In genomic region chr11:117116350-117117303, GRCm38 (mm10) we compare ENCODE assay signal across 8 mouse cellular contexts. TPM values are rescaled to one million over a fixed set of nuclear protein-coding genes. Genes with fewer than 3 reads are reported as not detected.
DNase-seq lines count a peak whose midpoint lies in the region; ATAC-seq and TF ChIP-seq lines count a peak whose summit lies in the region.

No protein-coding gene starts in this region.

- no peak for TF ChIP-seq CTCF in gastrocnemius, adult 2 months (IDR thresholded peaks at IDR 0.05)
- no peak for TF ChIP-seq CTCF in bone marrow, adult 2 months (IDR thresholded peaks at IDR 0.05; ENCODE audit: control insufficient read depth, insufficient read depth, low read length)

- ATAC-seq in hindbrain, embryonic 12.5 days (ENCODE audit: low FRiP score): no peak

- H3K36me3 ChIP-seq in hindbrain, embryonic 12.5 days: peaks cover 4% of the 10 kb centered on the region; the same call in 1 of the 2 replicates

- WGBS in bone marrow, adult 2 months: 72% methylated on average over 18 of the region's 18 CpGs
- 50% methylated on average over 18 of the region's 18 CpGs for WGBS in hindbrain, embryonic 12.5 days

- no peaks in the 10 kb centered on the region for H3K9me3 ChIP-seq in hindbrain, embryonic 12.5 days (replicated peaks)

- no peaks in the 10 kb centered on the region for H3K27me3 ChIP-seq in hindbrain, embryonic 12.5 days

- no peak for DNase-seq in gastrocnemius, adult 2 months
- no peak for DNase-seq in gastrocnemius, postnatal 4 days (ENCODE audit: low spot score in 2 of 2)
- peak; percentile 80 for DNase-seq in lung, postnatal 36 days
- DNase-seq in frontal cortex, postnatal 25 days (ENCODE audit: low spot score in 2 of 2): no peak
- no peak for DNase-seq in kidney, adult 11 months
- no peak for DNase-seq in layer of hippocampus, adult 11-12 months (ENCODE audit: low spot score)

- intact Hi-C loops in gastrocnemius, adult 2 months (cut with DNase I): no loop called here

- peaks cover 6% of the 10 kb centered on the region; the same call in 1 of the 2 replicates for H3K4me1 ChIP-seq in bone marrow, adult 2 months (ENCODE audit: control insufficient read depth, insufficient read depth, low read length)
- peaks cover 63% of the 10 kb centered on the region for H3K4me1 ChIP-seq in hindbrain, embryonic 12.5 days

- H3K9ac ChIP-seq in hindbrain, embryonic 12.5 days: peak overlapping the region; percentile 80

- H3K4me3 ChIP-seq in gastrocnemius, adult 2 months: peak overlapping the region; percentile 93
- peak overlapping the region; percentile 47 for H3K4me3 ChIP-seq in bone marrow, adult 2 months (replicated peaks; ENCODE audit: control insufficient read depth, low read depth, low read length)
- peak overlapping the region; percentile 57 for H3K4me3 ChIP-seq in hindbrain, embryonic 12.5 days

- H3K27ac ChIP-seq in gastrocnemius, adult 2 months: peak overlapping the region; percentile 99
- no peak overlapping the region for H3K27ac ChIP-seq in bone marrow, adult 2 months (ENCODE audit: control insufficient read depth, insufficient read depth, low read depth, low read length, poor library complexity)
- no peak overlapping the region for H3K27ac ChIP-seq in hindbrain, embryonic 12.5 days

- TF ChIP-seq POLR2A in bone marrow, adult 2 months (IDR thresholded peaks at IDR 0.05; ENCODE audit: borderline replicate concordance, control insufficient read depth, low read depth, low read length): no peak

- peak overlapping the region; percentile 69 for H3K4me2 ChIP-seq in hindbrain, embryonic 12.5 days (replicated peaks)

RNA-seq across cellular contexts. Expression of gene Sec14l1, which starts 1.7 kb away (rescaled TPM):
- 10 to 100 TPM; 52.3 to 52.8 TPM for total RNA-seq in gastrocnemius, adult 2 months (2021)
- total RNA-seq in gastrocnemius, postnatal 4 days (2021): 100 to 1,000 TPM; 134 to 144 TPM
- 13.5 and 22.8 TPM in 2 replicates for polyA plus RNA-seq in bone marrow, adult 2 months (2011; ENCODE audit: insufficient read depth, insufficient read length, low replicate concordance, missing spikeins)
- 76.2 and 77.6 TPM in 2 replicates for polyA plus RNA-seq in hindbrain, embryonic 12.5 days (2016; fragmentation: Nextera tagmentation; extraction: Ambion mirVana)
